Mouse (Mus musculus): ENCODE measurements around the gene Egfem1. TPM values are rescaled to one million over a fixed set of nuclear protein-coding genes. Genes with fewer than 3 reads are reported as not detected.

Egfem1 gene
- polyA plus RNA-seq, 1 experiment: 0.80 TPM

DNA sequence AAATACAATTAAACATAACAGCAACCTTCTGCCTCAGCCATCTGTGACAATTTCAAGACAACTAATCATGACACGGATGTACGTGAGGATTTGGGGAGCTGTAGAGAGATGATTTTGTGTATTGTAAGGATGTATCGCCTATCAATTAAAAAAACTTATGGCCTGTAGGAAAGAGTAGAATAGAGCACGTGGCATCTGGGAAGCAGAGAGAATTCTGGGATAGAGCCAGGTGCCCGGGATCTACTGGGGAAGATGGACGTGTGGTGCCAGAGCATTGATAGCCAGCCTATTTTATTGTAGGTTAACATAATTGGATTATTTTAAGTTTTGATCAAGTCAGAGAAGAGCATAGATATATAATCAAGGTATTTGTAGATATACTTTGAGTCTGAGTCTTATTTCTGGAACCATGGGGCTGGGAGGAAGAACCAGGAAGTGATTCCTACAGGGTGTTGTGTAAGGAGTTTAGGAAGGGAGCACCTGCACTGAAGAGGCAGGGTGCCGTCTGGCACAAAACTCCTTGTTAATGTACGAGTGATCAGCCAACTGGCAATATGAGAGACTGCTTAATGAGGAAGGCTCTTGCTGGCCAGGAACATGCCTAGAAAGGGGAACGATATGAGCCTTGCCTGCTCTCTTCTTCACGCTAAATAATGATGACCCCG, 443.6 kb downstream of the Egfem1 start:
- TF ChIP-seq POLR2A (IDR thresholded peaks at IDR 0.05; ENCODE audit: borderline replicate concordance, extremely low read depth, low read depth, low read length) (no peak), CTCF (IDR thresholded peaks at IDR 0.05; ENCODE audit: insufficient read depth, low read length) (no peak)
- WGBS: 89% methylated on average over 11 of the region's 11 CpGs
- DNase-seq: no peak
- no peak overlapping the region for H3K4me3 ChIP-seq (replicated peaks; ENCODE audit: extremely low read depth, low read depth, low read length)
- H3K4me1 ChIP-seq (ENCODE audit: control insufficient read depth, insufficient read depth, low read length): no peaks in the 10 kb centered on the region

DNA sequence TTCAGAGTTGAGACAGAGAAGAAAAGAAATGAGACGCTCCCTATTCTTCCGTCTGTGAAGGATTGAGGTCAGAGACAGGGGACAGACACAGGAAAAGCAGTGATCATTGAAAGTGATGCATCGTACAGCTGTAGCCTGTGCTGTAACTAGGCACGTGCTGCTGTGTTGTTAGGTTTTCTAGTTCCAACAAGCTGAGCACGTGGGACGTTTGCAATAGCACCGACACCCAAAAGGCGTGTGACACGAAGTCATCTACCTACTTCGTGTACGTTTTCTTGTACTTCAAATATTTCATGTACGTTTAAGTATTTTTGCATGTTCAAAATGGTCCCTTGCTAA, 444.1 kb downstream of the Egfem1 start:
- H3K4me1 ChIP-seq (ENCODE audit: control insufficient read depth, insufficient read depth, low read length): no peaks in the 10 kb centered on the region
- TF ChIP-seq CTCF (IDR thresholded peaks at IDR 0.05; ENCODE audit: insufficient read depth, low read length) (no peak), POLR2A (IDR thresholded peaks at IDR 0.05; ENCODE audit: borderline replicate concordance, extremely low read depth, low read depth, low read length) (no peak)
- H3K4me3 ChIP-seq (replicated peaks; ENCODE audit: extremely low read depth, low read depth, low read length): no peak overlapping the region
- no peak for DNase-seq
- WGBS: 90% methylated on average over 12 of the region's 12 CpGs

DNA sequence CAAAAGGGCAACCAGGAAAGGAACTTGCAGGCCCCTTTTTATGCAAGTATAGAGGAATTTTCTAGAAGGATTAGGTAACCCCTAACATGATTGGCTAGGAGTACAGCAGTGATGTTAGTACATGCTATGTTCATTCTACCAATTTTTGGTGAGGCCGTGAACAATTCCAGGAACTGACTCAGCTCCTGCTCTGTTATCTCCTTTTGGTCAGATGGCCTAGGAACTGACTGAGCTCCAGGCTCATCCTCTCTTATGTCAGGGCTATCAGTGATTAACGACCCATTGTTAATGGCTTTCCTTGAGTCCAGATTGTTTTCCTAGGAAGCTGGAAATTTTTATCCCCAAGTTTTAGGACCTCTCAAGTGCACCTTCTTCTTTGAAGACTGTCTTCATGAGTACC, 457.4 kb downstream of the Egfem1 start:
- 45% methylated on average over 2 of the region's 2 CpGs for WGBS
- TF ChIP-seq POLR2A (IDR thresholded peaks at IDR 0.05; ENCODE audit: borderline replicate concordance, extremely low read depth, low read depth, low read length) (no peak), CTCF (IDR thresholded peaks at IDR 0.05; ENCODE audit: insufficient read depth, low read length) (no peak)
- no peak for DNase-seq
- Histone ChIP-seq H3K4me3 (replicated peaks; ENCODE audit: extremely low read depth, low read depth, low read length) (no peak overlapping the region), H3K4me1 (ENCODE audit: control insufficient read depth, insufficient read depth, low read length) (peaks cover 7% of the 10 kb centered on the region)

- DNase-seq: no peak
- peaks cover 7% of the 10 kb centered on the region for H3K4me1 ChIP-seq (ENCODE audit: control insufficient read depth, insufficient read depth, low read length)
- TF ChIP-seq CTCF (IDR thresholded peaks at IDR 0.05; ENCODE audit: insufficient read depth, low read length) (no peak), POLR2A (IDR thresholded peaks at IDR 0.05; ENCODE audit: borderline replicate concordance, extremely low read depth, low read depth, low read length) (no peak)
- 19% methylated on average over 1 of the region's 1 CpGs for WGBS
- H3K4me3 ChIP-seq (replicated peaks; ENCODE audit: extremely low read depth, low read depth, low read length): no peak overlapping the region
Measured at GRCm38 (mm10) chr3:29539902-29540301, 458.1 kb downstream of the Egfem1 start.

DNA sequence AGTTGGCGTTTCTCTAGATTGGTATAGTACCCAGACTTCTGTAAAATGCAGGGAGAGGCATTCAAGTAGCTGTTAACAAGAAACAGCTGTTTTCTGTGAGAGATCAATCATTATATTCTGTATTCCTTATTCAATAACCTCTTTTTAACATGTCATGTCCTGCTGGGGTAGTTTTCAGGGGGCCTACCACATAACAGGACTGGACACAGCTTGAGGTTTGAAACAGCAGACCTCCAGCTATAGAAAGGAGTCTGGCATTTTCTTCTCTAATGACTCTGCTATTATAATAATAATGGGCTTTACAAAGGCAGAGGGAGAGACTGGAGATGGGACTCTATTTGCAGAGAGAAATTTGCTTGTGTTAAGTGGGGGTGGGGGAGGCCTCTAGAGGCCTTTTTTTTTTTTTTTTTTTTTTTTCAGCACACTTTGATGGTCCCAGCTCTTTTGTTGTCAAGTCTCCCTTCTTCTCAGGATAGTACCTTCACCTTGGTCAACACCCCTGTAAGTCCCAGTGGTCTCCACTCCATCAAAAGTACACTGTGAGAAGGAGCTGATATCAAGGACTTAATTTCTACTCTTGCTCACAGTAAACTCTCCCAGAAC, 459.8 kb downstream of the Egfem1 start:
- WGBS: 75% methylated on average over 1 of the region's 1 CpGs
- H3K4me1 ChIP-seq (ENCODE audit: control insufficient read depth, insufficient read depth, low read length): peaks cover 7% of the 10 kb centered on the region
- TF ChIP-seq POLR2A (IDR thresholded peaks at IDR 0.05; ENCODE audit: borderline replicate concordance, extremely low read depth, low read depth, low read length): no peak
- TF ChIP-seq CTCF (IDR thresholded peaks at IDR 0.05; ENCODE audit: insufficient read depth, low read length): no peak

GRCm38 (mm10) chr3:29544056-29544455, 462.2 kb downstream of the Egfem1 start:
- TF ChIP-seq CTCF (IDR thresholded peaks at IDR 0.05; ENCODE audit: insufficient read depth, low read length) (no peak), POLR2A (IDR thresholded peaks at IDR 0.05; ENCODE audit: borderline replicate concordance, extremely low read depth, low read depth, low read length) (no peak)
- Histone ChIP-seq H3K4me1 (ENCODE audit: control insufficient read depth, insufficient read depth, low read length) (peaks cover 5% of the 10 kb centered on the region), H3K4me3 (replicated peaks; ENCODE audit: extremely low read depth, low read depth, low read length) (no peak overlapping the region)
- whole genome bisulfite sequencing: 66% methylated on average over 1 of the region's 1 CpGs
- DNase-seq: no peak

More for the DNA sequence above, 459.8 kb downstream of the Egfem1 start:
- no peak for DNase-seq
- H3K4me3 ChIP-seq (replicated peaks; ENCODE audit: extremely low read depth, low read depth, low read length): no peak overlapping the region

GRCm38 (mm10) chr3:29563171-29563570, 481.3 kb downstream of the Egfem1 start:
- no peak overlapping the region for H3K4me3 ChIP-seq (replicated peaks; ENCODE audit: extremely low read depth, low read depth, low read length)
- WGBS: 76% methylated on average over 1 of the region's 1 CpGs
- no peaks in the 10 kb centered on the region for H3K4me1 ChIP-seq (ENCODE audit: control insufficient read depth, insufficient read depth, low read length)
- no peak for TF ChIP-seq POLR2A (IDR thresholded peaks at IDR 0.05; ENCODE audit: borderline replicate concordance, extremely low read depth, low read depth, low read length)
- no peak for TF ChIP-seq CTCF (IDR thresholded peaks at IDR 0.05; ENCODE audit: insufficient read depth, low read length)
- DNase-seq: no peak

- WGBS: 81% methylated on average over 5 of the region's 5 CpGs
- DNase-seq: no peak
- TF ChIP-seq CTCF (IDR thresholded peaks at IDR 0.05; ENCODE audit: insufficient read depth, low read length) (no peak), POLR2A (IDR thresholded peaks at IDR 0.05; ENCODE audit: borderline replicate concordance, extremely low read depth, low read depth, low read length) (no peak)
- Histone ChIP-seq H3K4me3 (replicated peaks; ENCODE audit: extremely low read depth, low read depth, low read length) (no peak overlapping the region), H3K4me1 (ENCODE audit: control insufficient read depth, insufficient read depth, low read length) (no peaks in the 10 kb centered on the region)
Measured at GRCm38 (mm10) chr3:29578055-29578860, 496.4 kb downstream of the Egfem1 start.

- no peak overlapping the region for H3K4me3 ChIP-seq (replicated peaks; ENCODE audit: extremely low read depth, low read depth, low read length)
- 52% methylated on average over 8 of the region's 8 CpGs for whole genome bisulfite sequencing
- TF ChIP-seq CTCF (IDR thresholded peaks at IDR 0.05; ENCODE audit: insufficient read depth, low read length): no peak
- no peak for TF ChIP-seq POLR2A (IDR thresholded peaks at IDR 0.05; ENCODE audit: borderline replicate concordance, extremely low read depth, low read depth, low read length)
- no peaks in the 10 kb centered on the region for H3K4me1 ChIP-seq (ENCODE audit: control insufficient read depth, insufficient read depth, low read length)
- DNase-seq: no peak
Measured at GRCm38 (mm10) chr3:29582749-29583148, 500.9 kb downstream of the Egfem1 start.

Data from lung, adult 2 months (tissue).